Comparison of ENCODE assay signal across 9 mouse cellular contexts in genomic region chr14:33673350-33674087, GRCm38 (mm10).
A peak's percentile ranks its signal among the peaks of the same experiment; 100 is the strongest.
DNase-seq lines count a peak whose midpoint lies in the region; ATAC-seq and TF ChIP-seq lines count a peak whose summit lies in the region.
"Had no signal": no experiment of that assay in that cellular context is flagged by ENCODE, and none has a peak within 500 bp of the region (broad histone marks: within the 10 kb centered on the region; RNA-seq: fewer than 3 reads in every experiment).

No protein-coding gene starts in this region.

- no peak for TF ChIP-seq EP300 in liver, postnatal 0 days (IDR thresholded peaks at IDR 0.05; ENCODE audit: low read depth)

- no peak overlapping the region for H3K27ac ChIP-seq in limb, embryonic 11.5 days (replicated peaks; ENCODE audit: low read depth, low read length)
- H3K27ac ChIP-seq in limb, embryonic 10.5 days, result no peak overlapping the region
- H3K27ac ChIP-seq in liver, postnatal 0 days (ENCODE audit: low read depth), result no peak overlapping the region
- H3K27ac ChIP-seq in midbrain, embryonic 13.5 days, result no peak overlapping the region
- H3K27ac ChIP-seq: liver, embryonic 13.5 days had no signal

- no peak overlapping the region for H3K4me3 ChIP-seq in limb, embryonic 11.5 days (ENCODE audit: low read depth, low read length)
- H3K4me3 ChIP-seq in limb, embryonic 10.5 days, result no peak overlapping the region
- H3K4me3 ChIP-seq in liver, postnatal 0 days (ENCODE audit: low read depth, low read length), result no peak overlapping the region
- H3K4me3 ChIP-seq in midbrain, embryonic 13.5 days (replicated peaks), result no peak overlapping the region
- H3K4me3 ChIP-seq: liver, embryonic 13.5 days had no signal

- no peaks in the 10 kb centered on the region for H3K4me1 ChIP-seq in limb, embryonic 11.5 days (ENCODE audit: control insufficient read depth, insufficient read depth, low read length)
- 0 out of 2 replicates have a peak, but pooled peaks cover 3% of the 10 kb centered on the region for H3K4me1 ChIP-seq in limb, embryonic 10.5 days
- no peaks in the 10 kb centered on the region for H3K4me1 ChIP-seq in liver, postnatal 0 days (ENCODE audit: insufficient read depth)
- H3K4me1 ChIP-seq in midbrain, embryonic 13.5 days (replicated peaks), result no peaks in the 10 kb centered on the region
- H3K4me1 ChIP-seq: liver, embryonic 13.5 days had no signal

- DNase-seq in limb, embryonic 11.5 days (ENCODE audit: low spot score), result peak; percentile 60
- no peak for DNase-seq in limb, embryonic 10.5 days (ENCODE audit: low spot score)
- DNase-seq in WW6 (ENCODE audit: low read depth, low spot score), result peak; percentile 7
- DNase-seq in cerebellum, postnatal 36 days, result peak; percentile 34 to 50
- peak; percentile 63 for DNase-seq in kidney, adult 9 months
- DNase-seq in liver, postnatal 0 days, result peak; percentile 25
- peak; percentile 64 for DNase-seq in testis, postnatal 10 days (ENCODE audit: low spot score)
- DNase-seq: liver, embryonic 13.5 days had no signal

- TF ChIP-seq CTCF in liver, postnatal 0 days (IDR thresholded peaks at IDR 0.05; ENCODE audit: low read depth), result peak; percentile 73

- no peaks in the 10 kb centered on the region for H3K9me3 ChIP-seq in limb, embryonic 11.5 days (ENCODE audit: control insufficient read depth, low read length)
- no peaks in the 10 kb centered on the region for H3K9me3 ChIP-seq in limb, embryonic 10.5 days (replicated peaks)
- no peaks in the 10 kb centered on the region for H3K9me3 ChIP-seq in liver, postnatal 0 days (ENCODE audit: low read length)
- H3K9me3 ChIP-seq in midbrain, embryonic 13.5 days, result no peaks in the 10 kb centered on the region
- H3K9me3 ChIP-seq: liver, embryonic 13.5 days had no signal

- WGBS in limb, embryonic 11.5 days, result 79% methylated on average over 5 of the region's 5 CpGs
- 82% methylated on average over 5 of the region's 5 CpGs for whole genome bisulfite sequencing in limb, embryonic 10.5 days
- WGBS in liver, postnatal 0 days (ENCODE audit: insufficient replicate concordance), result 70% methylated on average over 5 of the region's 5 CpGs
- WGBS in midbrain, embryonic 13.5 days, result 80% methylated on average over 5 of the region's 5 CpGs

- H3K4me2 ChIP-seq in limb, embryonic 11.5 days (ENCODE audit: low read depth, severe bottlenecking), result no peak overlapping the region
- no peak overlapping the region for H3K4me2 ChIP-seq in liver, postnatal 0 days (ENCODE audit: low read depth, low read length)
- H3K4me2 ChIP-seq in midbrain, embryonic 13.5 days (replicated peaks), result no peak overlapping the region
- H3K4me2 ChIP-seq: liver, embryonic 13.5 days had no signal

- no peaks in the 10 kb centered on the region for H3K36me3 ChIP-seq in limb, embryonic 11.5 days (ENCODE audit: control insufficient read depth, insufficient read depth, low read length)
- H3K36me3 ChIP-seq in limb, embryonic 10.5 days, result no peaks in the 10 kb centered on the region
- no peaks in the 10 kb centered on the region for H3K36me3 ChIP-seq in liver, postnatal 0 days (replicated peaks; ENCODE audit: insufficient read depth, low read length)
- H3K36me3 ChIP-seq in midbrain, embryonic 13.5 days, result no peaks in the 10 kb centered on the region
- H3K36me3 ChIP-seq: liver, embryonic 13.5 days had no signal

- no peaks in the 10 kb centered on the region for H3K27me3 ChIP-seq in limb, embryonic 11.5 days (ENCODE audit: control insufficient read depth, insufficient read depth, low read length)
- H3K27me3 ChIP-seq in limb, embryonic 10.5 days (ENCODE audit: low read depth, poor library complexity, severe bottlenecking), result peaks cover 26% of the 10 kb centered on the region
- no peaks in the 10 kb centered on the region for H3K27me3 ChIP-seq in liver, postnatal 0 days (ENCODE audit: insufficient read depth, low read length)
- no peaks in the 10 kb centered on the region for H3K27me3 ChIP-seq in midbrain, embryonic 13.5 days
- H3K27me3 ChIP-seq: liver, embryonic 13.5 days had no signal

- ATAC-seq in limb, embryonic 11.5 days (ENCODE audit: insufficient number of reproducible peaks, low FRiP score, low TSS enrichment, low read depth), result no peak
- no peak for ATAC-seq in liver, postnatal 0 days
- ATAC-seq in midbrain, embryonic 13.5 days, result no peak

- H3K9ac ChIP-seq in limb, embryonic 11.5 days (ENCODE audit: low read length), result no peak overlapping the region
- no peak overlapping the region for H3K9ac ChIP-seq in liver, postnatal 0 days (replicated peaks)
- H3K9ac ChIP-seq in midbrain, embryonic 13.5 days (replicated peaks), result no peak overlapping the region
- H3K9ac ChIP-seq: liver, embryonic 13.5 days had no signal
